Mouse (Mus musculus): ENCODE data around the gene Snx21. TPM values are rescaled to one million over a fixed set of nuclear protein-coding genes. Genes with fewer than 3 reads are reported as not detected.

The Snx21 gene
- total RNA-seq, 1 experiment = 7.0 TPM

GRCm38 (mm10) chr2:164791841-164792261 is 6.2 kb downstream of the Snx21 start:
- in situ Hi-C loops (cut with MboI; ENCODE audit: low sequenced_read_pairs in 2 of 2, unreplicated experiment in 2 of 2) = no loop called here
- peaks cover 24% of the 10 kb centered on the region; the same call in 1 of the 2 replicates for H3K36me3 ChIP-seq (ENCODE audit: control insufficient read depth, insufficient read depth, low read length, poor library complexity, severe bottlenecking)
- H3K9ac ChIP-seq (ENCODE audit: insufficient read depth, low read depth, low read length, poor library complexity, severe bottlenecking) = peak overlapping the region; percentile 4; the same call in 1 of the 2 replicates
- no peaks in the 10 kb centered on the region for H3K9me3 ChIP-seq (ENCODE audit: control insufficient read depth, insufficient read depth, low read depth, low read length)
- no peak for TF ChIP-seq CHD2 (IDR thresholded peaks at IDR 0.05; ENCODE audit: low read depth, low read length)
- TF ChIP-seq HCFC1 (IDR thresholded peaks at IDR 0.05; ENCODE audit: borderline replicate concordance, insufficient read depth, low read length) = no peak
- no peak for TF ChIP-seq ZNF384 (IDR thresholded peaks at IDR 0.05; ENCODE audit: low read depth, low read length)
- TF ChIP-seq ZC3H11A (IDR thresholded peaks at IDR 0.05; ENCODE audit: borderline replicate concordance, low read depth, low read length) = no peak
- TF ChIP-seq MAFK (IDR thresholded peaks at IDR 0.05; ENCODE audit: insufficient read depth, low read depth, low read length) = no peak
- no peak overlapping the region; a peak in 1 of 4 replicates for H3K4me3 ChIP-seq (ENCODE audit: insufficient read depth in 1 of 2, low read depth in 1 of 2, low read length in 2 of 2, poor library complexity in 1 of 2, severe bottlenecking in 1 of 2)
- DNase-seq (ENCODE audit: low read depth, low spot score) = no peak
- H3K4me1 ChIP-seq (ENCODE audit: control insufficient read depth in 2 of 2, insufficient read depth in 2 of 2, low read length in 2 of 2, poor library complexity in 1 of 2) = peaks cover 8 to 30% of the 10 kb centered on the region in 2 experiments
- H3K27ac ChIP-seq (ENCODE audit: insufficient read depth, low read depth, low read length, poor library complexity, severe bottlenecking) = no peak overlapping the region

DNA sequence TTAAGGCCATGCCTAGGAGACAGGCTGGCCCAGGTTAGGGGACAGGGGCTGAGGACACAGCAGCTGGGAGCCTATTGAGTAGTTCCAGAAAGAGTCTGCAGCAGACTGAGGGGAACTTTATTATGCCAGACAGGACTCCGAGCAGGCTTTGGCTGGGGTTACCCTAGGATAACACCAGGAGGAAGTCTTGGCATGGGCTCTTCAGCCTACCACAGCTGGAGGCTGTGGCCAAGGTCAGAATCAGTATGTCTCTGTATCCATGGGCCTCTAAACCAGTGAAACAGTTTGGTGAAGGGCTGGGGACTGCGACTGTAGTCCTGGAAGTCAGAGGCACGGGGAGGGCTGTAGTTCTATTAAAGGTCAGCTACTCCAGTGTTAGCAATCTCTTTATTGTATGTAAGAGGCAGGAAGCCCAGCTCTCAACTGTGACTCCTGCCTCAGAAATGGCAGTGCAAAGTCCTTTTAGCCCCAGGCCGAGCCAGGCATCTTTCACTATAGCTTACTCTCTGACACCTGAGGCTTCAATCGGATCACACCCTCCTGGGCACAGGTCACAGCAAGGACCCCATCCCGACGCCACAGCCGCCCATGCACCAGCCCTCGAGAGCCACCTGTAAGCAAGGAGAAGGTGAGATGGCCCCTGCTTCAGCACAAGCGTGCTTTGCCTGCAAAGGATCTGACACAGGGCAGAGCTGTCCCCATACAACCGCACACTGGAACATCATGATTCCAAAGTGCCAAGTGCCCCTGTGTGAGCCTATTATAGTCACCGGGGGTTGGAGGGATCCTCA is 7.0 kb downstream of the Snx21 start:
- Histone ChIP-seq H3K4me1 (ENCODE audit: control insufficient read depth in 2 of 2, insufficient read depth in 2 of 2, low read length in 2 of 2, poor library complexity in 1 of 2) (peaks cover 7 to 28% of the 10 kb centered on the region in 2 experiments), H3K36me3 (ENCODE audit: control insufficient read depth, insufficient read depth, low read length, poor library complexity, severe bottlenecking) (peaks cover 28% of the 10 kb centered on the region), H3K9ac (ENCODE audit: insufficient read depth, low read depth, low read length, poor library complexity, severe bottlenecking) (no peak overlapping the region), H3K4me3 (ENCODE audit: insufficient read depth in 1 of 2, low read depth in 1 of 2, low read length in 2 of 2, poor library complexity in 1 of 2, severe bottlenecking in 1 of 2) (no peak overlapping the region), H3K27ac (ENCODE audit: insufficient read depth, low read depth, low read length, poor library complexity, severe bottlenecking) (no peak overlapping the region), H3K9me3 (ENCODE audit: control insufficient read depth, insufficient read depth, low read depth, low read length) (no peaks in the 10 kb centered on the region)
- in situ Hi-C loops (cut with MboI; ENCODE audit: low sequenced_read_pairs in 2 of 2, unreplicated experiment in 2 of 2) = no loop called here
- TF ChIP-seq CHD2 (IDR thresholded peaks at IDR 0.05; ENCODE audit: low read depth, low read length) (no peak), ZNF384 (IDR thresholded peaks at IDR 0.05; ENCODE audit: low read depth, low read length) (no peak), MAFK (IDR thresholded peaks at IDR 0.05; ENCODE audit: insufficient read depth, low read depth, low read length) (no peak), HCFC1 (IDR thresholded peaks at IDR 0.05; ENCODE audit: borderline replicate concordance, insufficient read depth, low read length) (no peak), ZC3H11A (IDR thresholded peaks at IDR 0.05; ENCODE audit: borderline replicate concordance, low read depth, low read length) (no peak)
- DNase-seq (ENCODE audit: low read depth, low spot score) = no peak

- in situ Hi-C loops (cut with MboI; ENCODE audit: low sequenced_read_pairs in 2 of 2, unreplicated experiment in 2 of 2) = no loop called here
Observed at GRCm38 (mm10) chr2:164793236-164793635, 7.6 kb downstream of the Snx21 start.

GRCm38 (mm10) chr2:164793772-164794171 is 8.1 kb downstream of the Snx21 start:
- in situ Hi-C loops (cut with MboI; ENCODE audit: low sequenced_read_pairs in 2 of 2, unreplicated experiment in 2 of 2) = no loop called here
- Histone ChIP-seq H3K4me3 (ENCODE audit: insufficient read depth in 1 of 2, low read depth in 1 of 2, low read length in 2 of 2, poor library complexity in 1 of 2, severe bottlenecking in 1 of 2) (no peak overlapping the region), H3K4me1 (ENCODE audit: control insufficient read depth in 2 of 2, insufficient read depth in 2 of 2, low read length in 2 of 2, poor library complexity in 1 of 2) (peaks cover 7 to 20% of the 10 kb centered on the region in 2 experiments), H3K27ac (ENCODE audit: insufficient read depth, low read depth, low read length, poor library complexity, severe bottlenecking) (no peak overlapping the region), H3K36me3 (ENCODE audit: control insufficient read depth, insufficient read depth, low read length, poor library complexity, severe bottlenecking) (peaks cover 34% of the 10 kb centered on the region), H3K9ac (ENCODE audit: insufficient read depth, low read depth, low read length, poor library complexity, severe bottlenecking) (no peak overlapping the region), H3K9me3 (ENCODE audit: control insufficient read depth, insufficient read depth, low read depth, low read length) (no peaks in the 10 kb centered on the region)
- TF ChIP-seq CHD2 (IDR thresholded peaks at IDR 0.05; ENCODE audit: low read depth, low read length) (no peak), MAFK (IDR thresholded peaks at IDR 0.05; ENCODE audit: insufficient read depth, low read depth, low read length) (no peak), ZC3H11A (IDR thresholded peaks at IDR 0.05; ENCODE audit: borderline replicate concordance, low read depth, low read length) (no peak), HCFC1 (IDR thresholded peaks at IDR 0.05; ENCODE audit: borderline replicate concordance, insufficient read depth, low read length) (no peak), ZNF384 (IDR thresholded peaks at IDR 0.05; ENCODE audit: low read depth, low read length) (no peak)
- DNase-seq (ENCODE audit: low read depth, low spot score) = no peak

More at GRCm38 (mm10) chr2:164793236-164793635, 7.6 kb downstream of the Snx21 start:
- Histone ChIP-seq H3K27ac (ENCODE audit: insufficient read depth, low read depth, low read length, poor library complexity, severe bottlenecking) (peak overlapping the region; percentile 35; the same call in 1 of the 2 replicates), H3K4me1 (ENCODE audit: control insufficient read depth in 2 of 2, insufficient read depth in 2 of 2, low read length in 2 of 2, poor library complexity in 1 of 2) (peaks cover 7 to 25% of the 10 kb centered on the region in 2 experiments), H3K9me3 (ENCODE audit: control insufficient read depth, insufficient read depth, low read depth, low read length) (no peaks in the 10 kb centered on the region), H3K4me3 (ENCODE audit: insufficient read depth in 1 of 2, low read depth in 1 of 2, low read length in 2 of 2, poor library complexity in 1 of 2, severe bottlenecking in 1 of 2) (no peak overlapping the region), H3K36me3 (ENCODE audit: control insufficient read depth, insufficient read depth, low read length, poor library complexity, severe bottlenecking) (peaks cover 33% of the 10 kb centered on the region), H3K9ac (ENCODE audit: insufficient read depth, low read depth, low read length, poor library complexity, severe bottlenecking) (no peak overlapping the region)
- no peak for TF ChIP-seq MAFK (IDR thresholded peaks at IDR 0.05; ENCODE audit: insufficient read depth, low read depth, low read length)
- no peak for TF ChIP-seq ZNF384 (IDR thresholded peaks at IDR 0.05; ENCODE audit: low read depth, low read length)
- DNase-seq (ENCODE audit: low read depth, low spot score) = peak; percentile 82
